Mouse (Mus musculus) spleen, adult 2 months (tissue): ENCODE results near the gene Tbc1d32. TPM values are rescaled to one million over a fixed set of nuclear protein-coding genes. Genes with fewer than 3 reads are reported as not detected.

Experiments
- DNase-seq, 2 experiments: peaks; one replicate each; pipeline versions ENCODE4 v3.0.0 to v3.0.0-alpha.2; 2012 to 2021; ENCODE audit warnings: low spot score in 2 of 2, low read depth in 1 of 2
- H3K27ac ChIP-seq: fragments of 200-500 bp; 2 replicates; pipeline ENCODE4 v1.5.1; 2012; ENCODE audit warnings: low read length, inconsistent platforms; ENCODE audit not compliant: insufficient read depth
- H3K27me3 ChIP-seq: fragments of 200-500 bp; 2 replicates; pipeline ENCODE4 v1.6.1; 2012; ENCODE audit warnings: mild to moderate bottlenecking, moderate library complexity, low read length, inconsistent platforms; ENCODE audit not compliant: control insufficient read depth, insufficient read depth
- H3K36me3 ChIP-seq: fragments of 200-500 bp; 2 replicates; pipeline ENCODE4 v1.6.1; 2012; ENCODE audit warnings: mild to moderate bottlenecking, low read length, inconsistent platforms; ENCODE audit not compliant: control insufficient read depth, insufficient read depth
- H3K4me1 ChIP-seq: fragments of 200-500 bp; 2 replicates; pipeline ENCODE4 v1.6.1; 2011; ENCODE audit warnings: inconsistent platforms; ENCODE audit not compliant: control insufficient read depth, insufficient read depth, insufficient read length
- H3K4me3 ChIP-seq: fragments of 200-500 bp; 2 replicates; pipeline ENCODE4 v1.5.1; 2011; ENCODE audit warnings: mild to moderate bottlenecking, inconsistent platforms; ENCODE audit not compliant: insufficient read depth, insufficient read length; ENCODE audit errors: extremely low read depth
- CTCF ChIP-seq: fragments of 200-500 bp; IDR thresholded peaks from 2 replicates; pipeline ENCODE4 v1.5.1; 2011; ENCODE audit warnings: mild to moderate bottlenecking, inconsistent platforms; ENCODE audit not compliant: insufficient read depth, insufficient read length, insufficient replicate concordance; ENCODE audit errors: extremely low read depth
- POLR2A ChIP-seq: fragments of 200-500 bp; IDR thresholded peaks from 2 replicates; pipeline ENCODE4 v1.6.1; 2011; ENCODE audit warnings: low read depth, low read length, inconsistent platforms
- WGBS: fragments of 180-500 bp; shearing (Covaris S2); methylation state at CpG from one replicate; pipeline ENCODE4 v1.1.7; 2018; 5-methylcytosine and 5-hydroxymethylcytosine counted together
- polyA plus RNA-seq: library from polyadenylated mRNA; depleted of rRNA; stranded (reverse); fragments of >200 nt; gene quantifications from 2 replicates; pipeline ENCODE4 v1.2.3, GENCODE M21; 2012

Tbc1d32 gene
- polyA plus RNA-seq, 1 experiment, result 0.20 TPM

DNA sequence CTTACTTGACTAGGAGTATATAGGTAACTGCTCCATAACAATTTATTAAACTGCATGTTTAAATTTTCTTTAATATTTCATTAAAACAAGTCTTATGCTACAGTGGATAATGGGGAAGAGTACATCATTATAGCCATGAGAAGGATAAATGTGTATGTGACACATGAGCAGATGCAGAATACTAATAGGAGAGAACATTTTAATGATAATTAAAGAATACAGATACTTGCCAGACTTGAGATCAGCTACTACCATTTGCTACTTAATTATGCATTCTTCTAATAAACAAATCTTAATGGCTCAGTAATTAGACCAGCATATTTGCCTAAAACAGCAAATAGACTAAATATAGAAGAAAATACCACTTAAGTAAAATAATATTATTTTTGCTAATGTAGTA, 131.7 kb downstream of the Tbc1d32 start:
- Histone ChIP-seq H3K27me3 (no peaks in the 10 kb centered on the region), H3K27ac (no peak overlapping the region), H3K4me3 (no peak overlapping the region), H3K4me1 (no peaks in the 10 kb centered on the region), H3K36me3 (no peaks in the 10 kb centered on the region)
- DNase-seq, result no peak
- TF ChIP-seq CTCF, result no peak
- no peak for TF ChIP-seq POLR2A

DNA sequence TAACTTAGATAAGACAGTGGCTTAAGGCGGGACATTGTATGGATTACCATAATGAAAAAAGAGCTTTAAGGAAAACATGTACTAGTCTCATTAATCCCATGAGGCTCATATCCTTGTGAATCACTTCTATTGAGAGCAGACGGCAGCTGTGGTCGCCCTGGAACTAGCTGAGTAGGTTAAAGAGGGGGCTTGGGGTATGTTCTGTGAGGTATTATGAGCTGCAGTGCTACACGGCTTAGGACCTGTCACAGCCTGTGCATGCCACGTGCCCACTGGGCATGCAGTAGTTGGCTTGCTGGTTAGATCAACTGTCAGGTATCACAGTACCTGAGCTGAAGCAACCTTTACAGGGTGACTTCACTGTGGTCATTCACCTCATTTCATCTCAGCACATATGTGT, 133.9 kb downstream of the Tbc1d32 start:
- TF ChIP-seq POLR2A (no peak), CTCF (no peak)
- Histone ChIP-seq H3K27ac (no peak overlapping the region), H3K27me3 (no peaks in the 10 kb centered on the region), H3K4me1 (no peaks in the 10 kb centered on the region), H3K36me3 (no peaks in the 10 kb centered on the region), H3K4me3 (no peak overlapping the region)
- WGBS, result 92% methylated on average over 5 of the region's 5 CpGs
- no peak for DNase-seq

DNA sequence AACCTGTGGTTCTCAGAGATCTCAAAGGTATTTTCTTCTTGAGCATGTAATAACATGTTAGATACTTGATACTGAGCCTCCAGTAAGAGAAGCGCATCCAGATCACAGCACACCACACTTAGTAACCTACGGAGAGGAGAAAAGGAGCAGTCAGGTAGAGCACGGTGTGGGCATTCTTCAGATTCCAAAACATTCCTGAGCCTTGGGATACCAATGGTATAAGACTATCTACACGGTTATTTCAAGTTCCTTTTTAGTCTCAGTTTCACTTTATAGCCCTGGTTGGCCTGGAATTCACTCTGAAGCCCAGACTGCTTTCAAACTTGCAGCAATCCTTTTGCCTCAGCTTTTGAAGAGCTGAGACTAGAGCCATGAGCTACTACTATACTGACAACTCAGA, 138.8 kb downstream of the Tbc1d32 start:
- 91% methylated on average over 4 of the region's 4 CpGs for WGBS
- DNase-seq, result no peak
- no peaks in the 10 kb centered on the region for H3K27me3 ChIP-seq

DNA sequence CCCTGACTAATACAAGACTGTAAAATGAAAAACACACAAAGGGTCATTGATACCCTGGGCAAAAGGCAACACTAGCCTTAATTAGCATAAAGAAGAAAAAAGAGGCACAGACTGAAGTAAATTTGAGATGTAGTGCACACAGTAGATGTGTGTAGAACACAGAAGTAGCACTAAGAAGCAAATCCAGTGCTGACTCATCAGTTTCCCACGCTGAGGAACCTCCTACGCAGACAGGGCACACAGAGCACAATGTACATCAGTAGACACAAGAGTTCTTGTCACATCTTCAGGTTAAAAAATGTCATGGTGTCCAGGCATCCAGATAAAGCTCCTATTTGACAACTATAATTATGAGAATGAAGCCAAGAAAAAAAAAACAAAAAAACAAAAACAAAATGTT, 165.7 kb downstream of the Tbc1d32 start:
- H3K4me1 ChIP-seq, result no peaks in the 10 kb centered on the region
- no peak overlapping the region for H3K27ac ChIP-seq
- no peak for DNase-seq
- WGBS, result 88% methylated on average over 2 of the region's 2 CpGs
- no peaks in the 10 kb centered on the region for H3K27me3 ChIP-seq
- TF ChIP-seq CTCF (no peak), POLR2A (no peak)
- H3K36me3 ChIP-seq, result no peaks in the 10 kb centered on the region
- H3K4me3 ChIP-seq, result no peak overlapping the region

More for the DNA sequence above, 138.8 kb downstream of the Tbc1d32 start:
- Histone ChIP-seq H3K4me3 (no peak overlapping the region), H3K27ac (no peak overlapping the region), H3K4me1 (no peaks in the 10 kb centered on the region), H3K36me3 (no peaks in the 10 kb centered on the region)
- TF ChIP-seq CTCF (no peak), POLR2A (no peak)

DNA sequence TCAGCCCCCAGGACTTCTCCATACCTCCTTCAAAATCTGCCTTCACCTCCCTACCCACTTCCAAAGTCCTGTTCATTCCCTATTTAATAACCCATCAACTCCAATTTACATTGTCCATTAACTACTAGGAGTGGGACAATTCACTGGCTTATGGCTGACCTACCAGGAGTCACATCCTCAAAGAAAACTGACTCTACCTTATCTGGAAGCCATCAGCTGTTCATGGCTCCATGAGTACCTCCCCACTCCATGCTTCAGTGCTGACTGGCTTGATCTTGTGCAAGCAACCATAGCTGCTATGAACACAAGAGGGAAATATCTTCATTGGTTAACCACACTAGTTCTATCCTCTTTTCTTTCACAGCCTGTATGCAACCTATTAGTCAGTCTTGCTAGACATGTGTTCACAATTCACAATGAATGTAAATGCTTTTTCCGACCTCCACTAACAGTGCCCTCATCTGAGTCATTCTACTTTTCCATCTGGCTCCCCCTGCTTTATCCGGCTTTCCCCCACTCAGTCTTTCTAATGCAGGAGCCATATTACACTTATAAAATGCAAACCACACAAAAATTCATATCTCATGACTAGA, 167.2 kb downstream of the Tbc1d32 start:
- Histone ChIP-seq H3K27me3 (no peaks in the 10 kb centered on the region), H3K4me3 (no peak overlapping the region), H3K4me1 (no peaks in the 10 kb centered on the region), H3K36me3 (no peaks in the 10 kb centered on the region), H3K27ac (no peak overlapping the region)
- no peak for TF ChIP-seq POLR2A
- no peak for TF ChIP-seq CTCF
- no peak for DNase-seq
- 87% methylated on average over 2 of the region's 2 CpGs for WGBS

DNA sequence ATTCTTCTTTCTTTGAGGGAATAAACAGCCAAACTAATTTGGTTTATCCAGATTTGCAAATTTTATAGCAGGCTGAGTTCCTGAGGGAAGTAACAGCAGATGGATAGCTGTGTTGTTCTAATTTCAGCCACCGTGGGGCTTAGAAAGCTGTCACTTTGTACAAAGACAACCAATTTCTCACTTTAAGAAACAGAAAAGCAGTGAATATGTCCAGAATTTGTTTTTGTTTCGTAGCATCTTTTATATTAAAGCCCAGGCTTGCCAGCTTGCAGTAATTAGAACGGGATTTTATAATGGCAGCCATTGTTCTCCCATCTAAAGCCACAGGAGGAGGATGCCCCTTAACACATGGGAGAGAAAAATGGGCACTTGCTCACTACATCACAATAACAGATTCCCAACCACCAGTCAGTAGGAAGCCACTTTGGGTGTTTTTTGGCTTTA, 169.5 kb downstream of the Tbc1d32 start:
- no peak for TF ChIP-seq POLR2A
- TF ChIP-seq CTCF, result no peak
- 79% methylated on average over 3 of the region's 3 CpGs for WGBS
- Histone ChIP-seq H3K36me3 (no peaks in the 10 kb centered on the region), H3K4me1 (no peaks in the 10 kb centered on the region), H3K4me3 (no peak overlapping the region), H3K27ac (no peak overlapping the region), H3K27me3 (no peaks in the 10 kb centered on the region)
- no peak for DNase-seq

DNA sequence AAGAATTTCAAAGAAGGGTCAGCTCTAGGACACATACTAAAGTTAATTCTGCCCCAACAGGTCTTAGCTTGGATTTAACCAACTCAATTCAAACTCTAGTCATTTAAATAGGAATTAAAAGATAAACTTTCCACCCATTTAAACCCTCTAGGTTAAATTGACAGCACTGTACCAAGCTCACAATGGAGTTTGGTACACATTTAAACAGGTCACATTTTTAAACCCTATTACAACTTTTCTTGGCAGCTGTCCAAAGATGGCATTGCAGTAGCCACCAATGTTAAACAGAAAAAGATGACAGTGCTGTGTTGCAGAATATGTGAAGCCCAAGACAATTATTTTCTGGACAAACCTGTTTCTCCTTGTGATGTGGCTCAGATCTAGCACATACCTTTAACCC, 203.1 kb downstream of the Tbc1d32 start:
- DNase-seq, result no peak
- TF ChIP-seq POLR2A (no peak), CTCF (no peak)
- Histone ChIP-seq H3K36me3 (no peaks in the 10 kb centered on the region), H3K4me3 (no peak overlapping the region), H3K4me1 (no peaks in the 10 kb centered on the region), H3K27ac (no peak overlapping the region), H3K27me3 (no peaks in the 10 kb centered on the region)

DNA sequence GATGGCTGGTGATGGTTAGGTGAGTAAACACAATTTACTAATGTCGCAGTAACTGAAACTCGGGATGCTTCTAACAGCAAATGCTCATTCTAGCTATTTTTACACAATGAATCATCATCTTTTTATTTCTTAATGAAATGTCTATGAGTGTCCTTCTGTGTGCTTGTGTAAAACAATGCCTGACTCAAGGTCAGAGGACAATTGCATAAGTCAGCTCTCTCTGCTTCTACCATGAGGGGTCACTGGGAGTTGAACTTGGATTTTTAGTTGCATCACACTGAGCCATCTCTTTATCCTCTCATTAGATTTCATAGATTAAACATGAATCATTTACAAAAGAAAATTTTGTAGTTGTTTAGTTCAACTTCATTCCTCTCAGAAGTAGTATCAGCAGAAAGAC, 203.9 kb downstream of the Tbc1d32 start:
- Histone ChIP-seq H3K27me3 (no peaks in the 10 kb centered on the region), H3K27ac (no peak overlapping the region), H3K36me3 (no peaks in the 10 kb centered on the region), H3K4me3 (no peak overlapping the region), H3K4me1 (no peaks in the 10 kb centered on the region)
- DNase-seq, result no peak
- WGBS, result 94% methylated on average over 2 of the region's 2 CpGs
- no peak for TF ChIP-seq CTCF
- TF ChIP-seq POLR2A, result no peak
